Mouse (Mus musculus): ENCODE results near the gene Myo18a.

The Myo18a gene

GRCm38 (mm10) chr11:77872236-77872635, 109.2 kb downstream of the Myo18a start:
- 0 out of 2 replicates have a peak, but pooled peaks have one; percentile 7 for ATAC-seq (ENCODE audit: low TSS enrichment)

DNA sequence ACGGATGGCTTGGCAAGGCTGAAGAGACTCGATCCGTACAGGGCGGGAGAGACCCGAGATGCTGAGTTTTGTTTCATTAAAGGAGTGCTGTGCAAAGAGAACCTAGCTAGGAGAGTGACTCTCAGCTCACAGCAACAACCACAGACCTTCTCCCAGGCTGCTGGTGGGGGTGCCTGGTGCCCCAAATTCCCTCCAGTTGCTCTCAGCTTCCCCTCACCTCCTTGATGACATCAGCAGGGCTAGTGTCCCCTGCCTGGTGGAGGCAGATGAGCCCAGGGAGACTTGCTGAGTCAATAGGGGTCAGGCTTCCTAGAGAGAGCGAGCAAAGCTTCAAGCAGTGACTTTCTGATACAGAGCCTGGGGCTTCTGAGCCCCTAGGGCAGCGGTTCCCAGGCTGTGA, 109.6 kb downstream of the Myo18a start:
- no peak for ATAC-seq (ENCODE audit: low TSS enrichment)

- no peak for ATAC-seq (ENCODE audit: low TSS enrichment)
These were observed 110.1 kb downstream of the Myo18a start for GRCm38 (mm10) chr11:77873116-77873515.

GRCm38 (mm10) chr11:77874685-77875231, 111.7 kb downstream of the Myo18a start:
- ATAC-seq (ENCODE audit: low TSS enrichment): no peak

DNA sequence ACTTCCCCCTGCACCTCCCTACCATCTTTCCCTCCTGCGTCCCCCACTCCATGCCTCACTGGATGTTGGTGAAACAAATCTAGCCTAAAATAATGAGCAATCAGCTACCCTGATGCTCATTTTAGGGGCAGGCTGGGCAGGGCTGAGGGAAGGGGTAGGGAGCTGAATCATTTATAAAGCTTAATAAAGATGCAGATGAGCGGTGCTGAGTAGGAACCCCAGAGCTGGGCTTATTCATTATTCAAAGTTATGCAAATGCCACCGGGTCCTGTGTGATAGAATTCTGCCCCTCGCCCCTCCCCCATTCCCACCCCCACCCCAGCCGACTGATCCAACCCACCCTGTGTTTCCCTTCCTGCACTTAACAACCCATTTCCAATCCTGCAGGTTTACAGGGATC, 112.2 kb downstream of the Myo18a start:
- ATAC-seq (ENCODE audit: low TSS enrichment): no peak

- ATAC-seq (ENCODE audit: low TSS enrichment): peak; percentile 39
These were observed 113.1 kb downstream of the Myo18a start for GRCm38 (mm10) chr11:77875847-77876759.

DNA sequence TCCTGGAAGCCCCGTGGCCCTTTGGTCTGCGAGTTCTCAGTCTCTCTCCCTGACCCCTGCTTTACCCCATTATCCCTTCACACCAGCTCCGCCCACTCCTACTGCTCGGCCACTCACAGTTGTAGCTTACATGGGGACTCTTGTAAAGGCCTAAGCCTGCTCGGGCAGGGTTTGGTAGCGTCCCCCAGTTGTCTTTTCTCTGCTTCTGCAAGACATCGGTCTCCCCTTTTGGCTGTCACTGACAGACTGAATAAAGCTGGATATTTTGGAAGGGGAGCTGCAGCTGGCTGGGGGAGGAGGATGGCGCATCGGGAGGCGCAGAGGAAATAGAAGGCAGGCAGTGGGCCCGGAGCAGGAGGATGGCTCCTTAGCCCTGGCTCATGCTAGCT, 113.7 kb downstream of the Myo18a start:
- peak; percentile 66 for ATAC-seq (ENCODE audit: low TSS enrichment)

GRCm38 (mm10) chr11:77884524-77885245, 121.6 kb downstream of the Myo18a start:
- ATAC-seq (ENCODE audit: low TSS enrichment): no peak

- ATAC-seq (ENCODE audit: low TSS enrichment): no peak
These were observed 122.2 kb downstream of the Myo18a start for GRCm38 (mm10) chr11:77885246-77885575.

DNA sequence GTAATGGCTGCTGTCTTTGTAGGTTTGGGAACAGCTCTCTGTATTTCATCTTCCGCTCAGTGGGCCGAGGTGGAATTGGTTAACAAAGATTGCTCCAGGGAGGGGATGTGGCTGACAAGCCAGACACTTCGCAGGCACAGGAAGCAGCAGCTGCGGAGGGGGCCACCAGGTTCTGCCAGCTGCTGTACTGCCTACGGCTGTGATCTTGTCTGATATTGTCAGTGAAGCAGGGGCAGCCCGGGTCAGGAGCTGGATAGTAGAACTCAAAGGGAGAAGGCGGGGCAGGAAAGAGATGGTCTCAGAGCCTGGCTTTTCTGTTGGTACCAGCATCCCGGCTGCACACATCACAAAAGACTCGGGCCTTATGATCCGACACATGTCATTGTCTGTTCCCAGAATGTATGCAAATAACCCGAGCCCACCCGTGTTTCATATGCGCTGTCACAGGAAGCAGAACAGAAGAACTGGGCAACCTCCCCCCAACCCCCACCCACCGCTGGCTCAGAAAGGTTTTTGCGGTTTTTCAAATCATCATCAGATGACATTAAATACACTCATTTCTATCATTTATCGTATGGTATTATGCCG, 124.4 kb downstream of the Myo18a start:
- peak; percentile 55; the same call in 1 of the 2 replicates for ATAC-seq (ENCODE audit: low TSS enrichment)

DNA sequence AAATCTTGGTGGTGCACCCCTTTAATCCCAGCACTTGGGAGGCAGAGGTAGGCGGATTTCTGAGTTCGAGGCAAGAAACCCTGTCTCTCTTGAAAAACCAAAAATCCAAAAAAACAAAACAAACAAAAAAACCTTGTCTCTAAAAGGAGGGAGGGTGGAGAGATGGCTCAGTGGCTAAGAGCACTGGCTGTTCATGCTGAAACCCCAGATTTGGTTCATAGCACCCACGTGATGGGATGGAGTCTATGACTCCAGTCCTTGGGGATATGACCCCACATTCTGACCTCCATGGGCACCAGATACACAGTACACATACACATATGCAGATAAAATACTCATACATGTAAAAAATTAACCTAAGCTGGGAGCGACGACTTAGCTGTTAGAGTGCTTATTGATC, 125.8 kb downstream of the Myo18a start:
- no peak for ATAC-seq (ENCODE audit: low TSS enrichment)

GRCm38 (mm10) chr11:77889484-77889883, 126.4 kb downstream of the Myo18a start:
- no peak for ATAC-seq (ENCODE audit: low TSS enrichment)

- no peak for ATAC-seq (ENCODE audit: low TSS enrichment)
These were observed 127.7 kb downstream of the Myo18a start for GRCm38 (mm10) chr11:77890648-77891258.

DNA sequence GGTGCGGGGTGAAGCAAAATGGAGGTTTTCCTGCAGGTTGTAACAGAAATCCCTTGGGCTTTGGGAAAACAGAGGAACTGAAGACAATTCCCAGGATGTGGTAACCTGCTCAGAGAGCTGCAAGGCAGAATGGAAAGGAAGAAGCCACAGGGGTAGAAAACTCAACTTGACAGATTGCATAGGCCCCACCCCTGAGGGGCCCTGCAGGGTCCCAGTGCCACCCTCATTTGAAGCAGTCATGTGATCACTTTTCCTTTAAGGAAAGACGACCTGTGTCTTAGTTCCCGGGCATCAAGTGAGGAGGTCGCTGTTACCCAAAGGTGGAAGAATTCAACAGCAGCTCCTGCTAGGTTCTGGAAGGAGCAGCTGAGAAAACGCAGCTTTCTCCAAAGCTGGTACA, 129.8 kb downstream of the Myo18a start:
- ATAC-seq (ENCODE audit: low TSS enrichment): no peak

- no peak for ATAC-seq (ENCODE audit: low TSS enrichment)
These were observed 130.2 kb downstream of the Myo18a start for GRCm38 (mm10) chr11:77893283-77893682.

DNA sequence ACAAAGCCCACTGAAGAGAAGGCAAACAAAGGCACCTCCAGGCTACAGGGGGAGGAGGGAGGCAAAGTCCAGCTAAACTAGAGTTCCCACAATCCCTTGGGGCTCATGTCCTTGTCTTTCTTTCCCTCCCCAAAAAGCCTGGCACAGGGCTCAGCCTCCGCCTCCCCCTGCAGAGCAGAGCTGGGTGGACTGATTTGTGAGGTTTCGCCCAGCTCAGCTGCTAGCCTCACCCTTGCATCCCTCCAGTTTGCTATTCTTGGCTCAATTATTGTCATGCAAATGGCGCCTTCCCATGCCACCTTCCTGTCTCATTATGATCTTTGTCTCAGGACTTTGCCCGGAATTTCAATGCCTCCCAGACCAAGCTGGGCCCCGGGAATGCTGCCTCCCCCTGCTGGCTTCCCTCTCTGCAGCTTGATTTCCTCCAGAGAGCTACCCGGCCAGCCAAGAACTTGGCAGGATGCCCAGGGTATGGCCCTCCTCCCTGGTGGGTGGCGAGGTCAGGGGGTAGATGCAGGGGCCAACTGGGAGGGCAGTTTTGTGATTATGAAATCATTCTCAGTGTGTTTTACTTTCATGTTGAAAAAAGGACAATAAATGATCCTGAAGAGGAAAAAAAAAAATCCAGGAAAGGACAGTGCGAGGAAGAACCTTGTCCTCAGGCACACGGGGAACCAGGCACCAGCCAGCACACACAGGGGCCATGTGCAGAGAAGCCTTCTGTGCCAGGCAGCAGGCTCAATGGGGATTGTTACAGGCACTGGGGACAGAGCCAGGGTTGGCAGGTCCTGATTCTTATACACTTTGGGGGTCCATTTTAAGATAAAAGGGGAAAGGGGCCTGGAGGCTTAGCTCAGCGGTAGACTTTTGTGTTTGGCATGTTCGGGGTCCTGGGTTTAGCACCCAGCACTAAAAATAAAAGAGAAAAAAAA, 131.0 kb downstream of the Myo18a start, which contains the start of gene Pipox:
Gene Pipox (minus strand): TSS at position 310 of the 932 bp plus-strand sequence.
- peak; percentile 69 for ATAC-seq (ENCODE audit: low TSS enrichment)

DNA sequence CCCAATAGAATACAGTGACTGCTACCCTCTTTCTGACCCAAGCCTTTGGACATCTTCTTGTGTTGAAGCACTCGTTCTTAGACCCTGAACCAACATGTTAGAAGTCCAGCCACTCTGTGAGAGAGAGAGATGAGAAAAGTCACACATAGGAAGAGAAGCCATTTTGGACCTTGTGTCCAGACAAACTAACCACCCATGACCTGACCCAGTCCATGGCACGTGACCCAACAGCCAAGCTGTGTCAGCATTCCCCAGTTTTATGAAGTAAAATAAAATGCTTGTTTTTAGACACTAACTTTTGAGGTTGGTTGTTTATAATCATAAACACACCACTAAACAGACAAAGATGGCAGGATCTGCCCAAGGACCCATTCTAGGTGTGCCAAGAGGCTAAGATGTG, 131.9 kb downstream of the Myo18a start:
- ATAC-seq (ENCODE audit: low TSS enrichment): no peak

DNA sequence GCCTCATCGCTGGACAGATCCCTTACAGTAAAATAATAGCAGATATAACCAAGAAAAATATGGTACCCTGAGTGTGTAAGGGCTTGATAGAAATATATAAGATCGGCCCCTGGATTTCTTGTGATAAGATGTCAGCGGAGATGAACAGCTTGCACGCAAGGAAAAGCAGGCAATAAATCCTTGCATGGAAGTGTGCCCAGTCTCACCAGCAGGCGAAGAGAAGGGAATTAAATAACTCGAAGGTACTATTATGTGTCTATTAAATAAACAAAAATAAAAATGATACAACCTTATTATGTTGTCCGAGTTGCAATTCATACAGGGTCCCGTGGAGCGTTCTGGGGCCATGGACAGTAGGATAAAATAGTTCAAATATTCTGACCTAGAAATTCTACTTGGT, 133.0 kb downstream of the Myo18a start:
- no peak for ATAC-seq (ENCODE audit: low TSS enrichment)

DNA sequence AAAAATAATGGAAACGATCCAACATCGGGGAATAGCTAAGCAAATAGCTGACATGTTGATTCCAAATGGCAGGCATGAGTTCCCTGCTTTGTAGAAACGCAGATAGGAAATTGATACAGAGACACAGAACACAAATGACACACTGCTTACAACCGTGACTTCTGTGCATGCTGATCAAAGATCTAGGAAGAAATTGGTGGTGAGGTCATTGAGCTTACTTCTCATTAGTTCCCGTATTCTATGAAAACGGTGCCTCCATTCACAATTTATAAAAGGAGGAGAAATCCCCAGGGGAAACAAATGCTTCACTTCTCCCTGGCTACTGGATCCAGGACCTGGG, 133.4 kb downstream of the Myo18a start:
- no peak for ATAC-seq (ENCODE audit: low TSS enrichment)

- ATAC-seq (ENCODE audit: low TSS enrichment): peak; percentile 31
These were observed 134.1 kb downstream of the Myo18a start for GRCm38 (mm10) chr11:77896820-77897805.

Data from frontal cortex, adult (tissue).